Comparison of ENCODE assay signal across 8 mouse cellular contexts in the genomic region with DNA sequence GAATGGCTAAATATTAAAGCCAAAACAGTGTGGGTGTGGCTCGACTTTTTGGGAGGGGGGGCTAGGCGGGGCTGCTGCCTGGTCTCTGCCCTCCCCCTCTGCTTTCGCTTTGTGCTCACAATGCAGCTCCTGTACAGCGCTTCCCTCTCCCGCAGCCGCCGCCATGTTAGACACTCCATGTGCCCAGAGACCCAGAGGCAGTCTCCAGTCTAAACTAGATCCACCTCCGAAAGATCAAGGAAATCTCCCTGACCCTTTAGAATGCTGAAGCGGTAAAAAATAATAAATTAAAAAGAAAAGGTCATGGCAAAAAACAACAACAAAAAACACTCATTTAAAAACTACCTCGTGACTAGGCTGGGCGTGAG. TPM values are rescaled to one million over a fixed set of nuclear protein-coding genes. Genes with fewer than 3 reads are reported as not detected.
DNase-seq lines count a peak whose midpoint lies in the region; ATAC-seq and TF ChIP-seq lines count a peak whose summit lies in the region.

No protein-coding gene starts in this region.

- H3K9ac ChIP-seq in forebrain, postnatal 0 days, result peak overlapping the region; percentile 99
- peak overlapping the region; percentile 99 for H3K9ac ChIP-seq in lung, embryonic 14.5 days

- 0% methylated on average over 11 of the region's 11 CpGs for WGBS in cerebellum, adult 2 months
- WGBS in forebrain, postnatal 0 days, result under 1% methylated on average over 11 of the region's 11 CpGs
- WGBS in lung, embryonic 14.5 days, result 1% methylated on average over 11 of the region's 11 CpGs

- peak; percentile 82 for ATAC-seq in G1E (ENCODE audit: extremely low read depth, insufficient number of reproducible peaks, low FRiP score, poor library complexity, severe bottlenecking)
- ATAC-seq in forebrain, postnatal 0 days, result peak; percentile 71
- peak; percentile 67 for ATAC-seq in lung, embryonic 14.5 days (ENCODE audit: insufficient read depth)
- ATAC-seq in neutrophil, adult 5-6 weeks (ENCODE audit: extremely low read depth, insufficient number of reproducible peaks, low FRiP score, poor library complexity, severe bottlenecking), result peak; percentile 70

- H3K9me3 ChIP-seq in G1E (replicated peaks), result no peaks in the 10 kb centered on the region
- H3K9me3 ChIP-seq in forebrain, postnatal 0 days (ENCODE audit: low read length), result no peaks in the 10 kb centered on the region
- H3K9me3 ChIP-seq in lung, embryonic 14.5 days (ENCODE audit: low read depth, low read length), result no peaks in the 10 kb centered on the region

- TF ChIP-seq POLR2A in cerebellum, adult 2 months (IDR thresholded peaks at IDR 0.05; ENCODE audit: borderline replicate concordance, insufficient read depth, low read length), result no peak

- H3K4me3 ChIP-seq in G1E (ENCODE audit: low read depth, low read length), result peak overlapping the region; percentile 90
- peak overlapping the region; percentile 92 for H3K4me3 ChIP-seq in cerebellum, adult 2 months (replicated peaks; ENCODE audit: insufficient read depth, low read depth, low read length)
- peak overlapping the region; percentile 84 for H3K4me3 ChIP-seq in forebrain, postnatal 0 days (ENCODE audit: low read depth, low read length)
- H3K4me3 ChIP-seq in layer of hippocampus, adult 2 months, result peak overlapping the region; percentile 96
- H3K4me3 ChIP-seq in lung, embryonic 14.5 days (ENCODE audit: low read depth, low read length), result peak overlapping the region; percentile 98

- peak overlapping the region; percentile 60 for H3K4me2 ChIP-seq in forebrain, postnatal 0 days (ENCODE audit: low read depth)
- H3K4me2 ChIP-seq in lung, embryonic 14.5 days, result peak overlapping the region; percentile 72

- H3K36me3 ChIP-seq in G1E (replicated peaks), result peaks cover 39% of the 10 kb centered on the region
- H3K36me3 ChIP-seq in forebrain, postnatal 0 days (ENCODE audit: insufficient read depth), result peaks cover 9% of the 10 kb centered on the region
- H3K36me3 ChIP-seq in lung, embryonic 14.5 days (ENCODE audit: insufficient read depth), result peaks cover 37% of the 10 kb centered on the region

- intact Hi-C loops in heart, postnatal 36 days (cut with DNase I), result loop anchor here (2.0 to 5.0 kb wide), 3 partner anchors 51 to 229 kb away; a partner anchor contains a TSS

- H3K27ac ChIP-seq in cerebellum, adult 2 months (ENCODE audit: insufficient read depth, low read length), result peak overlapping the region; percentile 88; the same call in 1 of the 2 replicates
- H3K27ac ChIP-seq in forebrain, postnatal 0 days (ENCODE audit: low read depth, low read length), result peak overlapping the region; percentile 100
- peak overlapping the region; percentile 100 for H3K27ac ChIP-seq in layer of hippocampus, adult 2 months
- H3K27ac ChIP-seq in lung, embryonic 14.5 days (ENCODE audit: low read depth), result peak overlapping the region; percentile 100

- H3K27me3 ChIP-seq in G1E (ENCODE audit: insufficient read depth, low read length), result no peaks in the 10 kb centered on the region
- H3K27me3 ChIP-seq in cerebellum, adult 2 months (ENCODE audit: control insufficient read depth, insufficient read depth, low read length), result no peaks in the 10 kb centered on the region
- no peaks in the 10 kb centered on the region for H3K27me3 ChIP-seq in forebrain, postnatal 0 days (ENCODE audit: insufficient read depth, low read length)
- no peaks in the 10 kb centered on the region for H3K27me3 ChIP-seq in lung, embryonic 14.5 days (ENCODE audit: insufficient read depth, low read length)

- no peak for TF ChIP-seq CTCF in G1E (IDR thresholded peaks at IDR 0.05; ENCODE audit: low read depth, low read length)
- no peak for TF ChIP-seq CTCF in cerebellum, adult 2 months (IDR thresholded peaks at IDR 0.05; ENCODE audit: borderline replicate concordance, insufficient read depth, low read depth, low read length)
- no peak for TF ChIP-seq CTCF in forebrain, postnatal 0 days (IDR thresholded peaks at IDR 0.05; ENCODE audit: low read depth)
- TF ChIP-seq CTCF in layer of hippocampus, adult 2 months (conservative IDR thresholded peaks at IDR 0.05), result no peak
- TF ChIP-seq CTCF in lung, embryonic 14.5 days (IDR thresholded peaks at IDR 0.05; ENCODE audit: low read depth), result no peak

- H3K4me1 ChIP-seq in G1E (ENCODE audit: insufficient read depth, low read depth, low read length), result peaks cover 44% of the 10 kb centered on the region
- peaks cover 3% of the 10 kb centered on the region; the same call in 1 of the 2 replicates for H3K4me1 ChIP-seq in cerebellum, adult 2 months (ENCODE audit: control insufficient read depth, insufficient read depth, low read length)
- H3K4me1 ChIP-seq in forebrain, postnatal 0 days (ENCODE audit: insufficient read depth), result peaks cover 11% of the 10 kb centered on the region
- H3K4me1 ChIP-seq in lung, embryonic 14.5 days (ENCODE audit: insufficient read depth), result 0 out of 2 replicates have a peak, but pooled peaks cover 5% of the 10 kb centered on the region

- DNase-seq in G1E (ENCODE audit: low spot score), result peak; percentile 55
- DNase-seq in cerebellum, adult 2 months, result peak; percentile 40 to 59
- DNase-seq in forebrain, postnatal 0 days, result peak; percentile 83
- DNase-seq in heart, postnatal 36 days, result peak; percentile 67 to 73
- DNase-seq in layer of hippocampus, adult 2 months (ENCODE audit: low spot score in 2 of 2), result peak; percentile 51 to 64
- DNase-seq in lung, embryonic 14.5 days, result peak; percentile 88
- peak; percentile 69 to 74 for DNase-seq in thymus, adult 18-20 months

RNA-seq across cellular contexts. Expression of a gene that starts 1.6 kb away (rescaled TPM):
- total RNA-seq in G1E (2014; fragmentation: Nextera tagmentation), result 570 and 643 TPM in 2 replicates
- 460 and 513 TPM in 2 replicates for total RNA-seq in G1E (2017)
- polyA plus RNA-seq in G1E (2012), result 203 and 210 TPM in 2 replicates
- 144 and 151 TPM in 2 replicates for polyA plus RNA-seq in cerebellum, adult 2 months (2012; rRNA removed)
- 342 and 369 TPM in 2 replicates for total RNA-seq in forebrain, postnatal 0 days (2014; rRNA removed)
- polyA plus RNA-seq in forebrain, postnatal 0 days (2015; fragmentation: Nextera tagmentation; extraction: Ambion mirVana), result 233 and 253 TPM in 2 replicates
- 100 to 1,000 TPM; 186 to 200 TPM for total RNA-seq in heart, postnatal 36 days (2021)
- 100 to 1,000 TPM; 317 to 343 TPM for total RNA-seq in layer of hippocampus, adult 2 months (2021)
- polyA plus RNA-seq in lung, embryonic 14.5 days (2014; fragmentation: Nextera tagmentation; extraction: Ambion mirVana), result 427 and 438 TPM in 2 replicates
- 215 and 226 TPM in 2 replicates for total RNA-seq in neutrophil, adult 5-6 weeks (2017)

RNA-seq across cellular contexts. Expression of a gene that starts 34.8 kb away (rescaled TPM):
- total RNA-seq in G1E (2014; fragmentation: Nextera tagmentation) (68.1 and 97.4 TPM in 2 replicates), G1E (2017) (68.0 and 72.4 TPM in 2 replicates)
- polyA plus RNA-seq in G1E (2012), result 21.8 and 29.8 TPM in 2 replicates
- polyA plus RNA-seq in cerebellum, adult 2 months (2012; rRNA removed), result 41.4 and 46.1 TPM in 2 replicates
- 43.5 and 49.2 TPM in 2 replicates for total RNA-seq in forebrain, postnatal 0 days (2014; rRNA removed)
- polyA plus RNA-seq in forebrain, postnatal 0 days (2015; fragmentation: Nextera tagmentation; extraction: Ambion mirVana), result 11.7 and 13.9 TPM in 2 replicates
- 10 to 100 TPM; 13.3 to 16.2 TPM for total RNA-seq in heart, postnatal 36 days (2021)
- 10 to 100 TPM; 36.7 to 38.5 TPM for total RNA-seq in layer of hippocampus, adult 2 months (2021)
- polyA plus RNA-seq in lung, embryonic 14.5 days (2014; fragmentation: Nextera tagmentation; extraction: Ambion mirVana), result 31.7 and 35.6 TPM in 2 replicates
- 42.0 and 44.6 TPM in 2 replicates for total RNA-seq in neutrophil, adult 5-6 weeks (2017)

Comparison
In these comparisons a context has a peak if more than half of its experiments do, and no peak if none do; other contexts are left out.
1. Peak in every context shown above with its lines: DNase-seq, ATAC-seq, H3K4me3 ChIP-seq and H3K27ac ChIP-seq.